Mouse (Mus musculus) frontal cortex, postnatal 36 days (tissue): ENCODE measurements at regions not wholly inside any gene's neighbourhood (a gene's known extent, or its start where the extent isn't known, plus 50 kb on each side); places are given as distances from the start of the nearest gene placed in this dataset.

Experiments used
- DNase-seq, 2 experiments: peaks; one replicate each; pipeline ENCODE4 v3.0.0; 2022; ENCODE audit warnings: low spot score in 2 of 2

DNA sequence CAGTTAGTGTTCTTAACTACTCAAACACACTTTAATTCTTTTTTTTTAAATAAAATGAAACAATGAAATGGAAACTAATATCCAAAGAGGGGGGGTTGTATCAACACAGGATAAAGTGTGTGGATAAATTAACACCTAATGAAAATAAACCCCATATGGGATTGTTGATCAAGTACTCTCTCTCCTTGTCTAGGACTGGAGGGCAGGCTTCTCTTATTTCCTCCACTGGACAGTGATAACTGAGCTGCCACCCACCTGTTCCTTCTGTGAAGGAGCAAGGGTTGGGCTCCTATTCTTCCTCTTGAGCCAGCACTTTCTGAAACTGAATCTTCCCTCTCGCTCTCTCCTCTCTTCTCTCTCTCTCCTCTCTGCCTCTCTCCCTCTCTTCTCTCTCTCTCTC is 716.5 kb downstream of the Epm2a start:
- DNase-seq, result no peak

DNA sequence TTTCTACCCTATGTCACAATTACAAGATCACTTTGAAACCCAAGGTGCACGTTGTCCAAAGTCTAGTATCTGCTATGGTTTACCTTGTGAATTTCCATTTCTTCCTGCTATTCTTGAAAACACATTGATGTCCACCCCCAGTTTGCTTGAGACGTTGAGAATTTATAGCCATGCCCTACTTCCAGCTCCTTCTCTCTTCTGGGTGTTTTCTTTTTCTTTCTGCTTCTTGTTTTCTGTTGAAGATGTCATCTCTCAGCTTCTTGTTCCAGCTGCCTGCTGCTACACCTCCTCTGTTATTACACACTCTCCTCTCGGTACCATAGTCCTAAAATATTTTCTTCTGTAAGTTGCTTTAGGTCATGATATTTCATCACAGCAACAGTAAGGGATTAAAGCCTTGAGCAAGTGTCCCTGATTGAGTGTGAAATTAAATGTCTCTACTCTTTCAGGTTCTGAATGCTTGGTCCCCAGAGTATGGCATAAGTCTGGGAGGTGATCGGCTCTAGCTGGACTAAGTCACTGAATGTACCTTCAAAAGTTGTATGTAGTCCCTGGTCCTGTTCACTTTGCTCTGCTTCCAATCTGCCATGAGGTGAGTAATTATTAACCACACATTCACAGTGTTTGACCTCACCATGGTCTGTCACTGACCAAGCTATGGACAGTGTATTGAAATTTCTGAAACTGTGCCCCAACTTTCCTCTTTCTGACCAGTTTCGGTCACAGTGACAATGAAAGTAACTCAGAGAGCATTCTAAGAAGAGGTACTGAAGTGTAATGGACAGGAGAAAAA is 718.1 kb downstream of the Epm2a start:
- DNase-seq, result peak in 1 of 2 experiments; percentile 12

DNA sequence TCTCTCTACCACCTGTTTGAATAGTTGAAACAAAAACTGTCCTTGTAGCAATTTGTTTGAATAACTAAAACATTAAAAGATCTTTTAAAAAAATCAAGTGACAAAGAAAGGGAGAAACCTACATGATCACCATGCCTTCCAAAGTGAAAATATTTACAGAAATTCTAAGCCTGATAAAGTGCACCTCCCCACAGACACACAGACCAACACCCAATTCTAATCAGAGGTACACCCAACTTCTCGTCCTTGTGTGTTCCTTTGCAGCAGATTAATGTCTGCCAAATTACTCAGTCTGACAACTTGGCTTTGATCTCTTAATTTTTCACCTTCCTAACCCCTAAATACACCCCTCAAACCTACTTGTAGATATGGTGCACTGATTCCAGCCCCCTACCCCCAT is 719.1 kb downstream of the Epm2a start:
- DNase-seq, result no peak

DNA sequence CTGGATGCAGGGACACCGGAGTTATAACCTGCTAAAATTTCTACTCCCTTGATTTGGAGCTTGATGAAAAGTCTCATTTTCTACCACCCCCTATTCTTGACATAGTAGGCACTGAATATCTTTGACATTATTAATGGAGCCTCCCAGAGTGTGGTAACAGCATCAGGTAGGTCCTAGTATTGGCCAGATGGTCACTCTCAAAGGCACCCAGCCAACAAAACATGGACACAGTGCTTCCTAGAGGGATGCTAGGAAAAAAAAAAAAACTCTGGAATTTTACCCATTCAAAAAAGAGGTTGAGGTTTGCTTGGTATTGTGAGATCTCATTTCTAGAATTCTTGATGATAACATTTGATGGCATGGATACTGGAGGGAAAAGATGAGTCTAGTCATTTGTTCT is 740.8 kb downstream of the Epm2a start:
- no peak for DNase-seq

DNA sequence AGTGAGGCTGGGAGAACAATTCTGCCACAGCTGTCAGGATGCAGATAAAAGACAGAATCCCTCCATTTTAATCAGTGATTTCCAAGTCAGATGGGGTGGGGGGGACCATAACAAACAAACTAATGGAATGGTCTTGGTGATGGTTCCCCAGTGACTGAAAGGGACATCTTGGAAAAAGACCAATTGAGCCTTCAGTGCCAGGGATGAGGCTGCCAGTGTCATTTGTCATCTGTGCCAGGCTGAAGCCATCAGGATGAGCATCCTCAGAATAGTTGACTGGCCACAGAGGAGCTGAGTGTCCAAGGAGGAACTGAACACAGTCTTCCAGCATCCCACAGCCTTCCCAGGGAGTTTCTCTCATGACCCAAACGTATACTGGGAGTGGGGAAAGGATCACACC is 749.3 kb downstream of the Epm2a start:
- DNase-seq, result no peak

DNA sequence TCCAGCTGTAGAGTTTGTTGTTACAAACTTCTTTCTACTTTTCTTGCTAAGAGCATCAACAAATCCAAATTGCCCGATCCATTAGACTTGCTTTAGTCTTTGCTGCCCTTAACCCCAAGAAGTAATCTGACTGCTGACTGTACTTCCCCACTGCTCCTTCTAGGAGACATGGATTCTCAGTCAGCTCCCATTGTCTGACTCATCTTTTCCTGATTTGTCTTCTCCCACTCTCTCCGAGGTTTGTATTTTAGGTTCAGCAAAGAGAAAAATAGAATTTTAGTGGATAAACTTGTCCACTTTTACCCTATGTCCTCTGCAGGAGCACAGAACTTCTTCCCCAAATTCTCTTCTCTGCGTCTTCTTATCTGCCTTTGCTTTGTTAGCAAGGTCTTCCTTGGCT is 753.5 kb downstream of the Epm2a start:
- DNase-seq, result no peak

DNA sequence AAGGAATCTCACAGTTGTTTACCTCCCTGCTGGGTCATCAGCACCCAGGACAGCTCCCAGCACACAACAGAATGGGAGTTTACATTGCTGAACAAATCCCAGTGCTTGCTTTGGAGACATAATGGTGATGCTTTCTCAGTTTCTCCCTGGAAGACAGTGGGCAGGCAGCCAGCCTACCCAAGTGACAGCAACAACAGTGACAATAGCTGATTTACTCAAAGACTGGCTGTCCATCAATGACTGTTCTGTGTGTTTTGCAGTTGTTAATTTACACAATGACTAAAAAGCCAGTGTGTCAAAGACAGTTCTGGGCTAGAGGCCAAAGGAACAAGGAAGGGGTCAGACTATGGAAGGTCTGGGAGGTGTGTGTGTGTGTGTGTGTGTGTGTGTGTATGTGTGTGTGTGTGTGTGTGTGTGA is 762.2 kb downstream of the Utrn start:
- DNase-seq, result peak; percentile 14 to 23

GRCm38 (mm10) chr10:12111720-12112119 is 757.4 kb downstream of the Utrn start:
- no peak for DNase-seq

- no peak for DNase-seq
Measured at GRCm38 (mm10) chr10:12115767-12116166, 753.4 kb downstream of the Utrn start.

DNA sequence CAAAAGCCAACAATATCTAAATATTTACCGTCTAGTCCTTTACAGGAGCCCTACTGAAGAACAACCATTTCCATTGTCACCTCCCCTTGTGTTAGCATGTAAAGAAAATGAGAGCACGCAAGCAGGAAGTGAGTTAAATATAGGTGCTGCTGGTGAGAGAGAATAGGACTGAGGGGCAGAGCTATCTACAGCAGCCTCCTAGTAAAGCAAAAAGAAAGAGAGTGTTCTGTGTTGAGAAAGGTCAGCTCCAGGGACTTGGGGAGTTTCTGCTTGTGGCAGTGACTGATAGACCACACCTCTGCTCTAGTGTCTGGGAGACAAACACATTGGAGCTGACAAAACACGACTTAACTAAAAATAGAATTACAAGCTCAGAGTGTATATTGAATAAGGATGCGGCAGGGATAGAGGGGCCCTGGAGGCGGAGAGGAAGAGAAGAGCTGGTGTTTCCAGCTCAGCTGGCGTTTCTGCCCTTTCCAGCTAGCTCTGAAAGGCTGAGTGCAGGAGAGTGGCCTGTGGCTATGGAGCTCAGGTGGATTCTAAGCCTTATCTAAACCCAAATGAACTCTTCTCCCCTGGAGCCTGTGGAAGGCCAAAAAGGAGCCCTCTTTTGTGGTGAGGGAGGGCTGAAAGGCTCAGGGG is 752.4 kb downstream of the Utrn start:
- peak; percentile 30 to 39 for DNase-seq

DNA sequence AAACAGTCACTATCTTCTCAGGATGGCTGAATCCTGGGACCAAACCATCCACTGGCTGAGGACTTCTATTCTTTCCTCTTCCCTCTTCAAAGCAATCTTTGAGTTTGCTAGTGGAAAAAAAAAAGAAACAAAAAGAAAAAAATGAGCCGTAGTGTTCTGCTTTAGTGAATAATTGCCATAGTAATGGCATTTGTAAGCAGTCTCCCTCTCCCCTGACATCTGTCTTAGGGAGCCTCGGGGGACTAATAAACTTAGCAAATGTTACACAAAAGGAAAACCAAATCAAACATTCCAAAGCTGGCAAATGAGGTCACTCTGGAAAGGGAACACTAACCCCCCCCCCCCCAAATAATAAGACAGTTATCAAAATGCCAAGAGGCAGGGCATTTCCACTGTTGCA is 744.9 kb downstream of the Utrn start:
- DNase-seq, result no peak

DNA sequence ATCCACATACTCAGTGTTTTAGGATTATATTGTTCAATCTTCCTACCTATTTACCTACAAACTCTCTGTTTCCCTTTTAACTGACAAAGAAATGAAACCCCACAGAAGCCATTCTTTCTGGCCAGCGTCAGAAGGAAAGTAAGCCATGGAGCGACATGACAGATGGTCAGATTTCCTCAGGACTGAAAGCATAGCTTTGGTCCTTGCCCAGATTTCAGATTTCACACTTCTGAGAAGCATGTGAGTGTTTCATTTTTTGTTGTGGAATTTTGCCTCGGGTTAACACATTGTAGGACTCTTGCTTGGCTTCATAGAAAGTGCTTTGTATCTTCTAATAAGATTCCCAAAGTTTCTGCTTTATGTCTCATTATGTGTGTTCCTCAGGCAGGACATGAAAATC is 739.7 kb downstream of the Utrn start:
- peak in 1 of 2 experiments; percentile 6 for DNase-seq

DNA sequence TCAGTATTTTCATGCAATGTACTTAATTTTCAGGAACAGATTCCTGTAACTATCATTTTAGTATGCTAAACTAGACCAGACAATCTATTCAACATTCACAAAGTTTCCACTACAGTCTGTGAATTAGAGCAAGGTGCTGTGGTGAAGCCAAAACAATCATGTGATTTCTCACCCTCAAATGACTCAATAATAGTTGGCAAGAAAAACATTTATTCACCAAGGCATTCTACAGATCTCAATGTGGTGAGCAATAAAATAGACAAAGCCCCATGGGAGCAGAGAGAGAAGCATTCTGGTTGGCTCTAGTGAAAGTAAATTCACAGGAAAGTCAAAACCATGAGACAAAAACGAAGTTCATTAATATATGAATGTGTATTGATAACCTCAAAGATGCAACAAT is 724.5 kb downstream of the Utrn start:
- DNase-seq, result no peak

DNA sequence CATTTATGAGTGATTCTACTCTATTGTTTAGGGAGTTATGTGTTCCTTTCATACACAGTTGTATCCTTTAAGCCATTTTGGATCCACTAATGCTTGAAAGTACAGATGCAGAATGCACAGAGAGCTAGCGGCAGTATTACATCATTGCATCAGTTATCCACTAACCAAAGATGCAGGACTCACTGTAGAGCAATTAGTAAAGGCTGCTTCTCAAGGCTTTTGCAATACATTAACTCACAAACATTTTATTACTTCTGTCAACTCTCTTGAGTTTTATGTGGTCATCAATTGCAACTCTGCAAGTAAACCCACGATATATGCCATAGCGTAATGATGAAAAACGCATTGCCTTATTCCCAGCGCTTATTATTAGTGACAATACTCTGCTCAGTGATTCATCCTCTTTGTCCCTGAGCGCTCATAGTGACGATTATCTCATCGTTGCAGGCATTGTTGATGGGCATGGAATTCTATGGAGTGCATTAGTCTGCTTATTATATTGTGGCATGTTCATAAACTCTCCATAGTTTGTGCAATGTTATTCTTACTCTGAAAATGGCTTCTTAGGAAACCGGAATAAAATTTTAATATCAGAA is 722.1 kb downstream of the Utrn start:
- no peak for DNase-seq

DNA sequence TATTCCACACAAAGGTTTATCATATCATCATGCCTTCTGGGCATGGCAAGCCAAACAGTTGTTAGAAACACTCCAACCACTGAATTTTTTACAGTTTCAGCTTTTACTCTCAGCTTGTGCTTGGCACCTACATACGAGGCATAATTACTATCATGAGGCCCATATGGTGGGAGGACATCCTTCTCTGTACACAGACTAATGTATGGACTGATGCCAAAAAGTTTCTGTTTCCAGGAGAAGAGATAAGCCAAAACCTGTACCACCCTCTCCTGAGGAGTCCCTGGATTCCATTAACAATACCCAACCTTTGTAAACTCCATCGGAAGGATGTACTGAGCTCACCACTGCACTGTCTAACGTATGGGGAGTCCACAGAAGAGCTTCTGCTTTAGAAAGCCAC is 698.9 kb downstream of the Utrn start:
- no peak for DNase-seq

- no peak for DNase-seq
Measured at GRCm38 (mm10) chr10:12174200-12174818, 694.9 kb downstream of the Utrn start.

DNA sequence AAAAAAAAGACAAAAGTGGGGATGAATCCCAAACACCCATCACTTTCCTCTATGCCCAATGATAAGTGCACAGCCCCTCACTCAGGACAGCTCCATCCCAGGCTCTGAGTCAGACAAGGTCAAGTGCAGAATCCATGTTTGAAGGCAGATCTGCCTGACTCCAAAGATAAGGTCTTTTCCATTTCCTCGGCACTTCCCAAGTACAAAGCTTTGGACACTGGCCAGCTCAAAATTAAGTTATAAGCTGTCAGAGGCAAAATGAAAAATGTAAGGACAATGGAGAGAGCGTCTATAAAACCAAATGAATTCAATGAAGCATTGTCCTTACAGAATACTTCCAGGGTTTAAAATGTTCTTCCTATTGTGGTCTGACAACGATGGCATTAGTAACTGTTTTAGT is 694.0 kb downstream of the Utrn start:
- DNase-seq, result no peak

- DNase-seq, result no peak
Measured at GRCm38 (mm10) chr10:12177482-12177881, 691.7 kb downstream of the Utrn start.

DNA sequence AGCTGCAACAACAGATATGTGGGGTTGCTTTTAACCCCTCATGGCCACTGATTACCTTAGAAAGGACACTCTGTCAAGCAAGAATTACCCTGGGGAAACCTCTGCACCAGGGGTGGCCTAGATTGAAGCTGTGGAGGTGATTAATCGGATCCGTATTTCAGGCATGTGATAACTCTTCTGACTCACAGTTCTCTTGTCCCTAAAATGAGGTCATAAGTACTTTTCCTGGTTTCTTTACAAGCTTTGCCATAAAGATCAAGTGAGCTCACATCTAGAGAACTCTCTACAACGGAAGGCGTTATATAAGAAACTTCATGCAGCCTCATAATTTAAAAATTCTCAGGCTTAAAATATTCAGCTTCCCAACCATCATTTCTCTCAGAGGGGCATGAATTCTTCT is 688.2 kb downstream of the Utrn start:
- no peak for DNase-seq

DNA sequence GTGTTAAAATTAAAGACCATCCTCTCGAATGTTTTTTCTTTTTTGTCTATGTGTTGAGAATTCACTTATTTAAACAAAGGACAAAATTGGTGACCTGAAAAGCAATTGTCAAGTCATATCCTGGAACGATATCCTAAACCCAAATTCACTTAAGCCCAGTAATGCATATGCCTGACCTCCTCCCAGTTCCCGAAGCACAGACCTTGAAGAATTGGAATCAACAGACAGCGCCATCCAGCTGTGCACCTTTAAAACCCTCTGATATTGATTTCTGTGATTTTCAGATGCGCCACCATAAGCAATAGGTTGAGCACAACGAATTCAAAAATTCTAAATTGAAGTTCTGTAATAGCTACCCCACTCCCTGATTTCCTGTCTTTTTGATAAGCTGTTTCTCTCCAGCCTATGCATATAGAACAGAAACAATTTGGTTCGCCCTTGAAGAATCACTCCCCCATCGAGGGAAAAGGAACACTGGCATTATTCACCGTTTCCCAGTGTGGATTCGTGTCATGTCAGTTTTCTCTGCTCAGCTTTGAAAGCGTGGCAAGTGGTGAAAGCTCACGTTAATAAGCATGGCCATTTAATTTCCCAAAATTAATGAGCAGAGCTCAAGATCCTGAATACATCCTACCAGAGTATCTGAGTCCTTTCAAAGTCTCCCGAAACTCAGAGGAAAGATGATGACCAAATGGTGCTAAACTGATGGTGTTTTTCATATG is 682.1 kb downstream of the Utrn start:
- no peak for DNase-seq

DNA sequence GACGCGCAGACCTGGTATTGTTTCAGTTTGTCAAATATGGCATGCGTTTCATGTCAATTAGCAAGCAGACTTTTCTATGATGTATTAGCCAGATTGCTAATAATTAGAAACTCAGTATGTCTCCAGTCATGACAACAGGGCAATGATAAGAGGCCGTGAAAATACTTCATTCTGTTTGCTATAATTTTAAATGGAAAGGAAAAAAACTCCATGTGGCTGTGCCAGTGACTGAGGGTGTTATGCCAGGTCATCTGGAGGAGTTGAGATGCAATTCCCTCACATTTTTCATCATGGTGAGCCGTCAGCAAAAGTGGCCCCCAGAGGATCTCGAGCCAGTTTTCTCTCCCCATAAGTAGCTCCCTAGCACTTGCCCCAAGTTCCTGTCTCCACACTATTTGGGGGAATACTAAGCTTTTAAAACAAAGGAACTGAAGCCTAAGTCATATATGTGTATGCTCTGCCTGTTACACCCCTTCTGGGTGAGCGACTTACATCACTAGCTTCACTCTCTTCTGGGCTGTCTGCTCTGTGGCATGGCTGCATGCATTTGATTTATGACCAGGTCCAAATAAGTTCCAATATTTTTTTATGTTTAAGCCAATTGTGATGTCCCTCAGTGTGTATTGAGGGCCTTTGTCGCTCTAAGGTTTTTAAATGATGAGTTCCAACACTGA is 681.4 kb downstream of the Utrn start:
- no peak for DNase-seq
